Mouse (Mus musculus) liver, adult 2 months (tissue): Measurements from ENCODE around the gene Epha1. TPM values are rescaled to one million over a fixed set of nuclear protein-coding genes. Genes with fewer than 3 reads are reported as not detected.
A peak's percentile ranks its signal among the peaks of the same experiment; 100 is the strongest.

ENCODE experiments used
- DNase-seq: peaks from one replicate; pipeline ENCODE4 v3.0.0-alpha.2; 2011; ENCODE audit warnings: low read depth, low spot score; ENCODE audit errors: extremely low read depth
- H3K27ac ChIP-seq: fragments of 200-500 bp; replicated peaks from 2 replicates; pipeline ENCODE4 v1.5.1; 2012; ENCODE audit warnings: low read depth, mild to moderate bottlenecking, control low read depth, inconsistent platforms, low read length; ENCODE audit not compliant: insufficient read depth
- H3K27me3 ChIP-seq: fragments of 200-500 bp; 2 replicates; pipeline ENCODE4 v1.6.1; 2012; ENCODE audit warnings: mild to moderate bottlenecking, moderate library complexity, low read length, inconsistent platforms; ENCODE audit not compliant: control insufficient read depth, insufficient read depth
- H3K36me3 ChIP-seq: fragments of 200-500 bp; 2 replicates; pipeline ENCODE4 v1.6.1; 2012; ENCODE audit warnings: low read length, inconsistent platforms; ENCODE audit not compliant: control insufficient read depth, insufficient read depth
- H3K4me1 ChIP-seq: fragments of 200-500 bp; 2 replicates; pipeline ENCODE4 v1.6.1; 2011; ENCODE audit warnings: low read length; ENCODE audit not compliant: control insufficient read depth, insufficient read depth
- H3K4me3 ChIP-seq: fragments of 200-500 bp; 2 replicates; pipeline ENCODE4 v1.5.1; 2011; ENCODE audit warnings: low read depth, mild to moderate bottlenecking, control low read depth, low read length, moderate library complexity; ENCODE audit not compliant: insufficient read depth
- H3K79me2 ChIP-seq: fragments of 200-500 bp; 2 replicates; pipeline ENCODE4 v1.6.1; 2012; ENCODE audit warnings: inconsistent platforms, mild to moderate bottlenecking, low read length, moderate library complexity; ENCODE audit not compliant: control insufficient read depth, insufficient read depth
- H3K9ac ChIP-seq: fragments of 200-500 bp; 2 replicates; pipeline ENCODE4 v1.6.1; 2012; ENCODE audit warnings: low read depth, mild to moderate bottlenecking, control low read depth, inconsistent platforms, low read length
- CTCF ChIP-seq: fragments of 200-500 bp; IDR thresholded peaks from 2 replicates; pipeline ENCODE4 v1.5.1; 2011; ENCODE audit warnings: low read depth, low read length, control low read depth
- POLR2A ChIP-seq: fragments of 200-500 bp; IDR thresholded peaks from 2 replicates; pipeline ENCODE4 v1.6.1; 2011; ENCODE audit warnings: low read length, control low read depth; ENCODE audit not compliant: insufficient read depth; ENCODE audit errors: extremely low read depth
- WGBS: fragments of 180-500 bp; shearing (Covaris S2); methylation state at CpG from one replicate; pipeline ENCODE4 v1.1.7; 2018; 5-methylcytosine and 5-hydroxymethylcytosine counted together
- polyA plus RNA-seq: library from polyadenylated mRNA; depleted of rRNA; stranded (reverse); fragments of >200 nt; gene quantifications from 2 replicates; pipeline ENCODE4 v1.2.3, GENCODE M21; 2012; rRNA removed
- total RNA-seq: library from RNA; depleted of rRNA; stranded (reverse); fragments of >200 nt; gene quantifications from 2 replicates; pipeline ENCODE4 v1.2.3, GENCODE M21; 2014; rRNA removed

The Epha1 gene
- total and polyA plus RNA-seq, 2 experiments = 27.6 to 28.1 TPM

- Histone ChIP-seq H3K4me1 (no peaks in the 10 kb centered on the region), H3K4me3 (no peak overlapping the region), H3K9ac (no peak overlapping the region), H3K27me3 (no peaks in the 10 kb centered on the region), H3K79me2 (no peaks in the 10 kb centered on the region), H3K27ac (no peak overlapping the region), H3K36me3 (no peaks in the 10 kb centered on the region)
- DNase-seq = no peak
- no peak for TF ChIP-seq POLR2A
- peak; percentile 34 for TF ChIP-seq CTCF
- 58% methylated on average over 8 of the region's 8 CpGs for WGBS
Observed at GRCm38 (mm10) chr6:42309816-42310378, 63.2 kb downstream of the Epha1 start.

Other genes starting within 250 kb of the Epha1 start
- gene Tas2r139, start 232.3 kb downstream of the Epha1 start, total RNA-seq = not detected in 2 replicates
- not detected in 2 replicates for gene Tas2r139, start 232.3 kb downstream of the Epha1 start, polyA plus RNA-seq
- not detected in 2 replicates for gene Tas2r144, start 157.9 kb downstream of the Epha1 start, total RNA-seq
- gene Tas2r144, start 157.9 kb downstream of the Epha1 start, polyA plus RNA-seq = not detected in 2 replicates
- 279 and 283 TPM in 2 replicates for gene Gstk1, start 127.3 kb downstream of the Epha1 start, total RNA-seq
- 166 and 218 TPM in 2 replicates for gene Gstk1, start 127.3 kb downstream of the Epha1 start, polyA plus RNA-seq
- 0.46 TPM in 1 of 2 replicates, not detected in the other for gene Tmem139, start 111.3 kb downstream of the Epha1 start, total RNA-seq
- 0.29 and 0.37 TPM in 2 replicates for gene Tmem139, start 111.3 kb downstream of the Epha1 start, polyA plus RNA-seq
- 5.6 and 6.2 TPM in 2 replicates for gene Casp2, start 108.3 kb downstream of the Epha1 start, total RNA-seq
- gene Casp2, start 108.3 kb downstream of the Epha1 start, polyA plus RNA-seq = 3.7 and 3.8 TPM in 2 replicates
- gene Clcn1, start 86.6 kb downstream of the Epha1 start, total RNA-seq = 0.09 TPM in 1 of 2 replicates, not detected in the other
- 0.02 TPM in 1 of 2 replicates, not detected in the other for gene Clcn1, start 86.6 kb downstream of the Epha1 start, polyA plus RNA-seq
- under 0.01 TPM in 1 of 2 replicates, not detected in the other for gene Fam131b, start 48.6 kb downstream of the Epha1 start, total RNA-seq
- not detected in 2 replicates for gene Fam131b, start 48.6 kb downstream of the Epha1 start, polyA plus RNA-seq
- gene Zyx, start 23.6 kb downstream of the Epha1 start, total RNA-seq = 6.4 and 9.5 TPM in 2 replicates
- 43.1 and 49.8 TPM in 2 replicates for gene Zyx, start 23.6 kb downstream of the Epha1 start, polyA plus RNA-seq
- 0.27 and 0.83 TPM in 2 replicates for gene Tas2r143, start 27.0 kb upstream of the Epha1 start, total RNA-seq
- gene Tas2r143, start 27.0 kb upstream of the Epha1 start, polyA plus RNA-seq = 0.13 and 0.17 TPM in 2 replicates
- gene Tas2r135, start 32.2 kb upstream of the Epha1 start, total RNA-seq = 0.27 and 0.28 TPM in 2 replicates
- gene Tas2r135, start 32.2 kb upstream of the Epha1 start, polyA plus RNA-seq = not detected in 2 replicates
- gene Tas2r126, start 61.3 kb upstream of the Epha1 start, total RNA-seq = 0.20 and 0.28 TPM in 2 replicates
- not detected in 2 replicates for gene Tas2r126, start 61.3 kb upstream of the Epha1 start, polyA plus RNA-seq
- not detected in 2 replicates for gene Olfr458, start 91.9 kb upstream of the Epha1 start, total RNA-seq
- not detected in 2 replicates for gene Olfr458, start 91.9 kb upstream of the Epha1 start, polyA plus RNA-seq
- not detected in 2 replicates for gene Olfr457, start 103.1 kb upstream of the Epha1 start, total RNA-seq
- gene Olfr457, start 103.1 kb upstream of the Epha1 start, polyA plus RNA-seq = not detected in 2 replicates
- gene Olfr456, start 113.9 kb upstream of the Epha1 start, total RNA-seq = not detected in 2 replicates
- not detected in 2 replicates for gene Olfr456, start 113.9 kb upstream of the Epha1 start, polyA plus RNA-seq
- not detected in 2 replicates for gene Olfr455, start 174.3 kb upstream of the Epha1 start, total RNA-seq
- gene Olfr455, start 174.3 kb upstream of the Epha1 start, polyA plus RNA-seq = not detected in 2 replicates
- gene Tcaf3, start 224.4 kb upstream of the Epha1 start, total RNA-seq = not detected in 2 replicates
- gene Tcaf3, start 224.4 kb upstream of the Epha1 start, polyA plus RNA-seq = not detected in 2 replicates